Mouse (Mus musculus) erythroblast, embryonic 14.5 days (primary cell): ENCODE measurements at regions not wholly inside any gene's neighbourhood (a gene's known extent, or its start where the extent isn't known, plus 50 kb on each side); places are given as distances from the start of the nearest gene placed in this dataset.

Experiments
- GATA1 ChIP-seq: IDR thresholded peaks from 2 replicates; pipeline ENCODE4 v1.6.1; 2012; ENCODE audit warnings: low read length, inconsistent platforms, mixed read lengths
- TAL1 ChIP-seq: IDR thresholded peaks from 3 replicates; pipeline ENCODE4 v1.6.1; 2012; ENCODE audit warnings: low read length, inconsistent platforms, mixed read lengths

- no peak for TF ChIP-seq GATA1
- TF ChIP-seq TAL1, result no peak
These were observed 55.5 kb upstream of the Rc3h1 start for GRCm38 (mm10) chr1:160850674-160851073.
